Mouse (Mus musculus): ENCODE data around the gene 2610001J05Rik. TPM values are rescaled to one million over a fixed set of nuclear protein-coding genes. Genes with fewer than 3 reads are reported as not detected.
"Not testable (repeated sequence)": the region's sequence is repeated elsewhere in the genome, so short reads cannot be mapped to it uniquely, and the experiment has no call there.

Gene 2610001J05Rik
- polyA plus RNA-seq, 1 experiment from 2014 or later = 111 TPM

DNA sequence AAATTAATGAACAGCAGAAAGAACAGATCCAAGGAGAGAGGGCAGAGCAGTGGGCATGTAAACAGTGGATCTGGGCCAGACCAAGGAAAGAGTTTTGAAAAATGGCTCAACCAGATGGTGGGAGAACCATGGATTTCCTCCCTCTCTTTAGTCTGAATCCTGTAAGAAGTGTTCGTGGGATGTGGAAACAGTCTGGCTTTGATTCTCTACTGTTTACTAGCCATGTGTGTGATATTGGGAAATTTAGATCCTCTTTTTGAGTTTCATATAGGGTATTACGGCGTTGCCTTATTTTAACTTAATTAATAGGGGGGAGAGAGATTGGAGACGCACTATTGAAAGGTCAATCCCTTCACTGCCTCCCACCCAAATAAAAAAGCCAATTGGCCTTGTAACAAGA lies 18.1 kb downstream of the 2610001J05Rik start:
- WGBS = 86% methylated on average over 4 of the region's 4 CpGs
- Histone ChIP-seq H3K9me3 (no peaks in the 10 kb centered on the region), H3K36me3 (no peaks in the 10 kb centered on the region), H3K27me3 (ENCODE audit: insufficient read depth, poor library complexity, severe bottlenecking) (no peaks in the 10 kb centered on the region), H3K4me3 (no peak overlapping the region), H3K4me1 (no peaks in the 10 kb centered on the region), H3K27ac (no peak overlapping the region)
- no peak for DNase-seq (ENCODE audit: low spot score)

DNA sequence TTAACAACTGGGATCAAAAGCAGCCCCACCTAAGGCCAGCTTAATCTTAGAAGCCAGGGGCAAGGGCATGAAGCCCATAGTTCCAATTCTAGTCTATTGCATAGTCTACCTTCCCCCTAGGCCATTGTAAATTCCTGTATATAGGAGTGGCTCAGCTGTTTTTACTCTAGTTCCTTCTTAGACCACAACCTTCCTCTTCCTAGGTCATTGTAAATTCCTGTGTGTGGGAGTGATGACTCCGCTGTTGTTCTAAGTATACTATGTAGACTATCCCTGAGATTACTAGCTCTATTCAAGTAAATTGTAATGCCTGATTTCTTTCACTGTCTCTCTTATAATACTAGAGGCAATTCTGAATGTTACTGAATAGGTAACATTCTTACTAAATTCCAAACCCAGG lies 25.3 kb downstream of the 2610001J05Rik start:
- not testable (repeated sequence) for H3K27me3 ChIP-seq (ENCODE audit: insufficient read depth, poor library complexity, severe bottlenecking); H3K4me3 ChIP-seq; H3K36me3 ChIP-seq; H3K27ac ChIP-seq; H3K4me1 ChIP-seq; DNase-seq (ENCODE audit: low spot score); H3K9me3 ChIP-seq
- 90% methylated on average over 1 of the region's 1 CpGs for WGBS

DNA sequence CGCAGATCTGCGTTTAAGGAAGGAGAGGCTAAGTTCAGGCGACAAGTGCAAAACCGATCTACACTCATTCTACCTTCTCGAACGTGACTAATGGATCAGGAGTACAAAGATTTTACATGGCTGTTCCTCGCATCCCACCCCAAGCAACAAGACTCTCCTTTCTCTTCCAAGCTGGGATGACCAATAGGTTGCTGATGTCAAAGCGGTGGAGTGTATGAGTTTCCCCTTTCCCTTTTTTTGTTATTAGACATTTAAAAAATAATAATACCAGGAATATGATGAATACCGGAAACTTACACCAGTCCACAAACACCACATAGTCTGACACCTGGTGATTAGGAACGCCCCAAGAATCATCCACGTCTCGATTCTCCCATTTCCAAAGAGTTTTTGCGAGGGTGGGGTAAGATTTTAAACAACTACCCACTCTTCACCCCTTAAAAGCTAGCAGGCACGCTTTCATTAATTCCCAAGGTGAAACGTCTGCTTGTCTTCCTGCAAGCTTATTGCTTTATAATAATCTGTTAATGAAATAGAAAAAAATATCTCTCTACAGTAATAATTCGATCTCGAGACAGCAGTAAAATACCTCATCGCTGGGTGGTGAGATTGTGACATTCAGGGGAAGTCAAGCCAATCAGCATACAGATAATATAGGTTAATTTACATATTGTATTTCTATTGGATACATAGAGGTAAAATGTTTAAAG lies 31.8 kb downstream of the 2610001J05Rik start, which contains the start of gene Gpr85:
TSS of gene Gpr85 (minus strand) at position 598 of the 710 bp plus-strand sequence.
- H3K27me3 ChIP-seq (ENCODE audit: insufficient read depth, poor library complexity, severe bottlenecking) = no peaks in the 10 kb centered on the region; the same call in 1 of the 2 replicates
- 48% methylated on average over 18 of the region's 18 CpGs for WGBS
- H3K36me3 ChIP-seq = no peaks in the 10 kb centered on the region
- no peaks in the 10 kb centered on the region for H3K4me1 ChIP-seq
- peak within 1 kb of the TSS; percentile 94 for H3K27ac ChIP-seq
- no peaks in the 10 kb centered on the region for H3K9me3 ChIP-seq
- no peak for DNase-seq (ENCODE audit: low spot score)
- peak within 1 kb of the TSS; percentile 69 for H3K4me3 ChIP-seq

DNA sequence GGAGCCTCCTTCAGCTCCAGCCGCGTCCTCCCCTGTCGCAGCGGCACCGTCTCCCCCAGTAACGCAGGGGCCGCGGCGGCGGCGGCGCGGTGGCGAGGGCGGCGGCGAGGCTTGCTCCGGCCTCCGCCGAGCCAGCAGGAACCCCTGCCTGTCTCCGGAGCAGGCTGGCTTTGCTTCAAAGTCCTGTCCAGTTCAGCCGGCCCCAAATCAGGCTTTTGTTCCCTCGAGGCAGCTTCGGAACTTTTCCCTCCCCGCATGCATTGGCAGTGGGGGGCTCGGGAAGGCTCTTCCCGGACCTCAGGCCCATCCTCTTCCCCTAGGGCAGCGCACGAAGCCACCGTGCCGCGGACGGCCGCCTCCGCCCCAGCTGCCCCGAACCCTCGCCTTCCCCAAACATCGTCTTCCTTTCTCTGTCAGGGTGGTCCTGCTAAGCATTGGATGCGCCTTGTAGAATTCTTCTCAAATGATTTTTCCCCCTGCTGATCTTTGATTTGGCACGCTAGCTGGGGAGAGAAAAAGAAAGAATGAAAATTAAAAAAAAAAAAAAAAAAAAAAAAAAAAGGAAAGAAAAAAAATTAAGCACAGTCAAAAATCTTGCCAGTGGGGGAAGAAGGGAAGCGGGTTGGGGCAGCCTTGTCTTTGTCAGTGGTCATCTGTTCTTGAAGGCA lies 32.5 kb downstream of the 2610001J05Rik start:
- H3K4me1 ChIP-seq = no peaks in the 10 kb centered on the region
- H3K4me3 ChIP-seq = peak overlapping the region; percentile 69
- peak; percentile 83 for DNase-seq (ENCODE audit: low spot score)
- no peaks in the 10 kb centered on the region for H3K36me3 ChIP-seq
- under 1% methylated on average over 41 of the region's 41 CpGs for WGBS
- no peaks in the 10 kb centered on the region; the same call in 1 of the 2 replicates for H3K27me3 ChIP-seq (ENCODE audit: insufficient read depth, poor library complexity, severe bottlenecking)
- no peaks in the 10 kb centered on the region for H3K9me3 ChIP-seq
- peak overlapping the region; percentile 94 for H3K27ac ChIP-seq

DNA sequence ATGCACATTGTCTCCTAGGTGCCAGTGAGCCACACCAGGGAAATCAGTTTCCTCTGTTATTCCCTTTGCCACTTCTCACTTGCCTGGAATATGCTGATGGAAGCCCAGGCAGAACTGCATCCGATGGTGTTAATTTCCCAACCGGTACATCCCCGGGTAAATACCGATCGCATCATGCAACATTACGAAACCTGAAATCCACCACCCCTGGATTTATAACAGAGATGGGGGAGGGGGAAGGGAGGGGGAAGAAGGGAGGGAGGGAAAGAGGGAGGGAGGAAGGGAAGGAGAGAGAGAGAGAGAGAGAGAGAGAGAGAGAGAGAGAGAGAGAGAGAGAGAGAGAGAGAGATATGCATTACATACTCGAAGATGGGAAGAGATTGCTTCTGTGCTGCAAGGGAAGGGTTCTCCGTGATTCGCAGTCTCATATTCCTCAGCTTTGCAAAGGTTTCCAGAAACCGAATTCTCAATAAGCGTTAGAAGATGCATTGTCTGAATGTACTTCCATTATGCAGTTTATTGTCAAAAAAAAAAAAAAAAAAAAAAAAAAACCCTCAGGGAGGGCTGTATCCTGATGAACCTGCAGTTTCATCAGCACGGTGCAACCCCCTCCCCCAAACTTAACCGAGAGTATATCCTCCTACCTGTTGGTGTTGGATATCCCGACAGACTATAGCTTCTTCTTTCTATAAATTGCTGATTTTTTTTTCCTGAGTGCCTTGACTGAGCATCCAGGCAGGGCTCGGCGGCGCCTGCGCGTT lies 33.2 kb downstream of the 2610001J05Rik start:
- H3K4me3 ChIP-seq = peak overlapping the region; percentile 69
- DNase-seq (ENCODE audit: low spot score) = no peak
- peak overlapping the region; percentile 94 for H3K27ac ChIP-seq
- no peaks in the 10 kb centered on the region for H3K9me3 ChIP-seq
- no peaks in the 10 kb centered on the region for H3K4me1 ChIP-seq
- H3K27me3 ChIP-seq (ENCODE audit: insufficient read depth, poor library complexity, severe bottlenecking) = no peaks in the 10 kb centered on the region; the same call in 1 of the 2 replicates
- H3K36me3 ChIP-seq = no peaks in the 10 kb centered on the region
- WGBS = 4% methylated on average over 19 of the region's 19 CpGs

DNA sequence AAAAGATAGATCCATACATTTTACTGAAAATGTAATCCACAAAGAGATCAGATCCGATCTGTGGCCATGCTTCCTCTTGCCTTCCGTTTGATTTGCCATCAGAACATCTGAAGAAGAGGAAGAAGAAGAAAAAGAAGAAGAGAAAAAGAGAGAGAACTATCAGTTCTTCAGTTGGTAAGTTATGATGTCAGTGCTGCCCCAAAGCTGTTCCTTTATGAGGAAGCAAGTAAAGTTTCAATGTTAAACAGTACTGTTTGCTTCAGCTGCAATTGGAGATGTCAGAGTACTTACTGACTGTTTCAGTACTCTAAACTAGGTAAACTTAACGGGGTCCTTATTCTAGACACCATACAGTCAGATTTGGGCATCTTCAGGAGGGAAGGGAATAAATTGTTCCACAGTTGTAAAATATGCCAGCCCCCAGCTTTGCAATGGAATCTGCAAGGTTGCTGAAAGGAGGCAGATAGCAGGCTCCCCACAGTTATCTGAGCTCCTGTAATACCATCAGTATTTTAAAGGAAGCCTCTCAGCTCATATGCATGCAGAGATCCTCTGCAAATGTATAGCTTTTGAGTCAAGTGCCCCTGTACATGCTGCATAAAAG lies 34.2 kb downstream of the 2610001J05Rik start:
- no peaks in the 10 kb centered on the region for H3K36me3 ChIP-seq
- WGBS = 68% methylated on average over 3 of the region's 3 CpGs
- no peak overlapping the region for H3K27ac ChIP-seq
- H3K4me3 ChIP-seq = no peak overlapping the region; the same call in 1 of the 2 replicates
- H3K4me1 ChIP-seq = no peaks in the 10 kb centered on the region
- DNase-seq (ENCODE audit: low spot score) = no peak
- no peaks in the 10 kb centered on the region for H3K9me3 ChIP-seq
- H3K27me3 ChIP-seq (ENCODE audit: insufficient read depth, poor library complexity, severe bottlenecking) = no peaks in the 10 kb centered on the region; the same call in 1 of the 2 replicates

DNA sequence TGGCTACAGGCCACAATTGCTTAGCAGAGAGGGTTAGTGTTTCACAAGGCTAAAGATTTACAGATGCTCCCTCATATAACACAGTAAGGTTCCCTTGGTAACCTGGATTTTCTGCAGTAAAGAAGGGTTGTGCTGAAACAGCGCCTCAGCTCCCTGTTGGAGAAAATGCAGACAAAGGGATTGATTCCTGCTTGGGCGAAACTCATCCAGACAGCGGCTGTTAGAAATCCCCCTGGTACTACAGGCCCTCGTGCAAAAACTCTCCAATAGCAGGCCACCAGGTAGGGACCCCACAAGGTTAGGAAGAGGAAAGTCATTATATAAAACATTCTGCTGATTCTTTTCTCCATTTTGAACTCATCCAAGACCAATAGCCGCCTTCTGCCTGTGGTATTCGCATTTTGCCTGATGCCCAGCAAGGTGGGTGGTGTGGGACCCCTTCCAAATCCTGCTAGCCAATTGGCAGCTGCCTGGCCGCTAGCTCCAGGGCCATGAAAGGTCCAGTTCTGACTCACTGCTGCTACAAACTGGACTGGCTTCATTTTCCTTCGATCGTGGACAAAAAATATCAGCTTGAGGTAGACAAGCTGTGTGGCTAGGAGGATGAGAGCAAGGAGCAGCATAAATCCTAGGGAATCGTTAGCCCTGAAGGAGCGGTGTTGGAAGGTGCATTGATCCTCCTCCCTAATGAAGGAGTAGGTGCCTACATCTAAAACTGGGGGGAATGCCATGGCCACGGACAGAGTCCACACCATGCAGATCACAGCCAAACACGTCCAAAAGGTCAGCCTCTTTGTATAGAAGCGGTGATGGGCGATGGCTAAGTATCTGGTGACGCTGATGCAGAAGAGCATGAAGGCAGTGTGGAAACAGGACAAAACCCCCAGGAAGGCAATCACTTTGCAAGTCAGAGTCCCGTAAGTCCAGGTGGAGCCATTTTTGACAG lies 35.3 kb downstream of the 2610001J05Rik start:
- Histone ChIP-seq H3K27me3 (ENCODE audit: insufficient read depth, poor library complexity, severe bottlenecking) (no peaks in the 10 kb centered on the region; the same call in 1 of the 2 replicates), H3K27ac (no peak overlapping the region), H3K4me1 (no peaks in the 10 kb centered on the region), H3K4me3 (no peak overlapping the region), H3K9me3 (no peaks in the 10 kb centered on the region), H3K36me3 (no peaks in the 10 kb centered on the region)
- no peak for DNase-seq (ENCODE audit: low spot score)
- WGBS = 67% methylated on average over 17 of the region's 17 CpGs

DNA sequence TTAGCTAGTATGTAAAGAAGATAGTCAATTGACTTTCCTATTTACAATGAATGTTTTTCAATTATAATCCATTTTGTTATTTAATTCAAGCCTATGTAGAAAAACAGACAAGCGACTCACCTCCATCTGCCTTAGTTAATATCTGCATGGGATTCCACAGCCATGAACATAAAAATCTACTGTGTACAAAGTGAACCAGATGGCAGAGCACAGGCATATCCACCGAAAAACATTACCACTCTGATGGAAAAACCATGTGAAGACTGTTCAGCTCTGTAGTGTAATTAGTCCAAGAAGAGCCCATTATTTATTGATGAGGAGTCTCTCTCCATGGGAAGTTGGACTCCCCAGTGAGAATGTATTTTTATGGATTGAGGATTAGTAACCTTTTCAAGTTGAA lies 38.5 kb downstream of the 2610001J05Rik start:
- H3K27me3 ChIP-seq (ENCODE audit: insufficient read depth, poor library complexity, severe bottlenecking) = no peaks in the 10 kb centered on the region; the same call in 1 of the 2 replicates
- H3K4me3 ChIP-seq = no peak overlapping the region
- H3K9me3 ChIP-seq = no peaks in the 10 kb centered on the region
- DNase-seq (ENCODE audit: low spot score) = no peak
- no peaks in the 10 kb centered on the region for H3K36me3 ChIP-seq
- 66% methylated on average over 2 of the region's 2 CpGs for WGBS
- H3K27ac ChIP-seq = no peak overlapping the region
- no peaks in the 10 kb centered on the region for H3K4me1 ChIP-seq

DNA sequence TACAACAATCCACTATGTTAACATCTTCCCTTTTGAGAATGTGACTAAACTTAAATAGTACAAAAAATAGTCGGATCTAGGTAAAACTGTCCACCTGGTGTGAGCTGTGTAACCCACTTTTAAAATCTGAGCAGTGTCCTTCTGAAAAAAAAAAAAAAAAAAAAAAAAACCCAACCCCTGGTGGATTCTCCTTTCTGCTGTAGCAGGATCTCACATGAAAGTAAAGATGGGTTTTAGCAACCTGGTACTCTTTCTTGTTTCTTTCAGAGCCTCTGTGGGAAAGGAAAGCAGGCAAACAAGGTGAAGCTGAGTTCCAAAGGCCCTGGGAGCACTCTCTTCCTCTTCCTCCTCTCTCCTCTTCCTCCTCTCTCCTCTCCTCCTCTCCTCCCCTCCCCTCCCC lies 42.4 kb downstream of the 2610001J05Rik start:
- no peaks in the 10 kb centered on the region for H3K9me3 ChIP-seq
- WGBS = 66% methylated on average over 1 of the region's 1 CpGs
- no peaks in the 10 kb centered on the region for H3K36me3 ChIP-seq
- H3K4me1 ChIP-seq = no peaks in the 10 kb centered on the region
- no peak for DNase-seq (ENCODE audit: low spot score)
- H3K27ac ChIP-seq = no peak overlapping the region
- H3K27me3 ChIP-seq (ENCODE audit: insufficient read depth, poor library complexity, severe bottlenecking) = no peaks in the 10 kb centered on the region
- no peak overlapping the region for H3K4me3 ChIP-seq
